Mouse (Mus musculus): ENCODE data around the gene Nsrp1.

DNA sequence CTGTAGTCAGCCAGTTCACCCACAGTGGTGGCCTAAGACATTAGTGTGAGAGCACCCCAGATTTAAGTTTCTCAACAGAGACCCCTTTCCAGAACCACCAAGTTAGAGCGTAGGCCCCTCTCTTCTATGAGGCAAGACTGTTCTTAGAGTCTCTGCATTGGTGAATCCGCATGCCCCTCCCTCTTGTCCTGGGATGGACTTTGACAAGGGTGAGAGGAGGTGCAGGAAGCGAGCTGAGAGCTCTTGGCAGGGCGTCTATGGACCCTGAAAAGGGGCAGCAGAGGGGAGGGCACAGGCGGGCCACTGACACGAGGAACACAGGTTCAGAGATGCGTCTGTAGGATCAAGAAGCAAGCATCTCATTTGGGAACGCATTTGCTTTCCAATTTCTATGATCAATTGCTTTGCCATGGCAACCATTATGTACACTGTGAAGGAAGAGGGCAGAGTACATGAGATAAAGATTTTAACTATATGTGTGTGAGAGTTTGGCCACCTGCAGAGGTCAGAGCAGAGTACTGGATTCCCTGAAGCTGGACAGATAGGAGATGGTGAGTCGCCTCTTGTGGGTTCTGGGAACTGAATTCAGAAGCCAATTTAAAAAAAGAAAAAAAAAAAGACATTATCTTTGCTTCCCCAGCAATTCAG, 56.4 kb downstream of the Nsrp1 start:
- TF ChIP-seq POLR2A (IDR thresholded peaks at IDR 0.05; ENCODE audit: control insufficient read depth, extremely low read depth, insufficient read depth, low read length, poor library complexity) (no peak), CTCF (IDR thresholded peaks at IDR 0.05; ENCODE audit: borderline replicate concordance, control insufficient read depth, extremely low read depth, insufficient read depth, low read length, poor library complexity) (no peak)

Measured in thymus, adult 2 months (tissue).